Mouse (Mus musculus): ENCODE data around the gene Pde4dip.

The Pde4dip gene

DNA sequence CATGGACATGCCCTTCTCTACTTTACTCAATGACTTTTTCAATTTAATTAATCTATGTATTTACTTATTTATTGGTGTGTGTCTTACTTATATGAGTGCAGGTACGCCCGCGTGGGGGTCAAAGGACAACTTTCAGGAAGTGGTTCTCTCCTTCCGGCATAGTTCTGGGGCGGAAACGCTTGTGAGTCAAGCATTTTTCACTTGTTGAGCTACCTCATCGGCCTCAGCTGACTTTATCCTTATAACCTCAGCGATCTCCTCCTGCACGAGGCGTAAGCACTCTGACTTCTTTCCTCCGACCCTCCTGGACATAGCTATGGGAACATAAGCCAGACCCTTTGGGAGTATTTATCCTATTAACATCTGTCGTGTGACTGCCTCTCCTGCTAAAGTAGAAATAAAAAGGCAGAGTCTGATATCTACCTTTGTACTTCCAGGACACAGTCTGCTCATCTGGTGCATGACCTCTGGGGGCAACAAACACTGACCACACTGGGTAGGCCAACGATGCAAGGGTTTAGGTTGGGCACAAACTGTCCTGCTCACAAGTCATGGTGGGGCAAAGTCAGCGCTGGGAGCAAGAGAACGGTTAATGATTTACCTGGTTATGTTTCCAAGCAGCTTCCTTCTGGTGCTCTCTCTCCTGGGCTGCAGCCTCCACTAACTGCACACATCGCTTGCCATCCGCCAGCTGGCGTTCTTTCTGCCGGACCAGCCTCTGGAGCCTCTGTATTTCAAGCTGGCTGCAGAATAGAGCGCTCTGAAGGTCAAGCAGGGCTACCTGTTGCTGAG, 132.0 kb downstream of the Pde4dip start:
- DNase-seq (ENCODE audit: low read depth, low spot score), result no peak

DNA sequence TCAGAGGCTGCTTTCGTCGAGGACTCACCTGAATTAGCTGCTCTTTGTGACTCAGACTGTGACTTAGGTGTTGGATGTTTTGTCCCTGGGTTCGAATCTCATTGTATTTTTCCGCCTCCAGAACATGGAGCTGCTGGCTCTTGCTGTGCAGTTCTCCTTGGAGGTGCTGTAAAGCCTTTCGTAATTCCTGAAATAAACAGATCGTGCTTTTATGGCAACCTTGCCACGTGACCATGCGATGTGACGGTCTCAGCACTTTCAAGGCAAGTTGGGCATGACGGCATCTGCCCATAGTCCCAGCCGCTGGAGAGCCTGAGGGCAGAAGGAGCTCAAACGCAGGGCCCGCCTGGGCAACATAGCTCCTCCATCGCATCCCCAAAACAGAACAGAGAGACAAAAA, 133.1 kb downstream of the Pde4dip start:
- no peak for DNase-seq (ENCODE audit: low read depth, low spot score)

DNA sequence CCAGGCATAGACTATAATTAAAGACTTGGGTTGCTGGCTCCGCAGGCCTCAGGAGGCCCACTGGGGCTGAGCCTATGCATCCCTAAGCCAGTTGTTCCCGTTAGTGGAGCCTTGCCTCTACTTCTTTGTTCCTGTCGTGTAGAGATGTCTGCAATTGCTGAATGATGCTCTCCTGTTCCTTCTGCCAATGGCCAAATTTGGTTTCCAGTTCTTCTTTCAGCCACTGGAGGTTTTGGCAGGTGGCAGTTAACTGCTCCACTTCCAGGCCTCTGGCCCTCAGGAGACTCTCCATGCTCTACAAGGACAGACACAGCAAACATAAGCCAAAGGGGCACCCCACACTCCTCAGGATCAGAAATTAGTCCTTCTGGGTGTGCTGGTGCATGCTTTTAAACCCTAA, 135.6 kb downstream of the Pde4dip start:
- no peak for DNase-seq (ENCODE audit: low read depth, low spot score)

DNA sequence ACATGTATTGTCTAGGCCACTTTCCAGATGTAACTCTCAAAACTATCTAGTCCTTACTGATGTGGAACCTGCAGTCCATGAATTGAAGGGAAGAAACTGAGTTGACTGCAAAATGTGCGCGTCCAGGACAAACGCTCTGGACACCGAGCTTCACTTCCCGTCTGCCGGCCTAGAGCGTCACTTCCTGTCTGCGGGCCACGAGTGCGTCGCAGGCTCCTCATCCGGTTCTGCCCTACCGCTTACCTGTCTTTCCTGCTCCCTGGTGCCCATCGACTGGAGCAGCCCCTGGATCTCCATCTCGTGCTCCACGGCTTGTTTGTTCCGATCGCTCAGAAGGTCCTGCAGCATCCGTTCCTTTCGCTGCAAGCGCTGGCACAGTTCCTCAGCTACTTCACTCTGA, 136.9 kb downstream of the Pde4dip start:
- DNase-seq (ENCODE audit: low read depth, low spot score), result peak; percentile 75

DNA sequence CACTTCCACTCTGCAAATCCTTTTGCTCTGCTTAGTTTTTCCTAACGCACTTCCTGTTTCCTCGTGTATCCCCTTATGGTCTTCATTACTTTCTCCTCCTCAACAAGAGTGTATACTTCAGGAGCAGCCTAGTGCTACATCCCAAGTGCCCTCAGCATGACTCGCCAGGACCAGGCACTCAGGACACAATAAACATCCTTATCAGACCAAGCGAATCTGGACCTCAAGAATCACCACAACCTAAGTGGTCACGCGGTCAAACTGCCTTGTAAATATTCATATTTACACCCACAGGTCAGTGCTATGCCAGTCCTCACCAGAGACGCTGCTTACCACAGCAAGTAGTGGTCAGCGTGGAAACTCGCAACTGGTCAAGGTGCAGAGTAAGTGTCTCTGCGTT, 139.7 kb downstream of the Pde4dip start:
- no peak for DNase-seq (ENCODE audit: low read depth, low spot score)

DNA sequence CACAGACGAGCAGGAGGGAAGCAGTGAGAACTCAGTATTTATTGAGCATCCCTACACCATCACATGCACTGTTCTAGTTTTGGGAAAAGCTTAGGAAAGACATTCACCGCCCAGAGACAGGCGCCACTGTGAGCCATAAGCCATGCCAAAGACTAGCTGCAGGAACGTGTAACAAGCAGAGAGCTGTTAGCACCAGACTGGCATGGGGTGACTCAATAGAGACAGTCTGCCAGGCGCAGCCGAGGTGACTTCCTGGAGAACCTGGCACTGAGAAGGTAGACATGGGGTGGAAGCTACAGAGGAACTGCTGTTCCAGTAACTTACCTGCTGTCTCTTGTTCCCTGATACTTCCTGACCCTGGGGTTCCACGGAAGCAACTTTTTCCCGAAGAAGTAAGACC, 145.7 kb downstream of the Pde4dip start:
- DNase-seq (ENCODE audit: low read depth, low spot score), result no peak

DNA sequence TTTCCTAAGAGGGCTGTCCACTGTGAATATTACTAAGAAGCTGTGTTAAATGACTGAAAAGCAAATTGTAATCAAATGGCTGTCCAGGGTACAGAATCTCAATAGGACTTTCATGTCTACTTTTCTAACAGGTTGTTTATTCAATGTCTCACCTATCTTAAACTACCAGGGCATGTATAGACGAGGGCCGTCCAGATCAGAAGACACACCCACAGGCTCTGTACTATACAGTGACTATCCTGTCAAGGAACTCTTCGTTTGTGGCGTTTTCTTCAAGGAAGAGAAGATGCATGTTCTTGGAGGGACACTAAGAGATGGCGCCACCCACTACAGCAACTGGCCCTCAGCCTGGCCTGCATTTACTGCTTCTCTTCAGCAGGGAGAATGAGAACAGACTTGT, 152.9 kb downstream of the Pde4dip start:
- no peak for DNase-seq (ENCODE audit: low read depth, low spot score)

DNA sequence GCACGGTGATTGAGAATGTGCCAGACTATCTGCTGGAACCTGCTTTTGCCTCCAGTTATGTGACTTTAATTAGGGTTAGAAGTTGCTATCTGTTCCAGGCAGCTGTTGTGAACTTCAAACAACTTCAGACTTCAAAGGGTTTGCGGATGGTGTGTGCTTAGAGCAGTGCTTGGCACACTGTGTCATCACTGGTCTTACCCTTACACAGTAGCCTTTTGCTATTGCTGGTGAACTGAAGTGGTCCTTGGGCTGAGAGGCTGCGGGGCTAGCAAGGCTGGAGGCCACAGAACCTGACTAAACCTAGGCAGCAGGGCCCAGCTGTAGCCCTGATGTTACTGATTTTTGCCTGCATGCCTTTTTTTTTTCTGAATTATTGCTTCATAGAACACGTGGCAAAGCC, 154.2 kb downstream of the Pde4dip start:
- no peak for DNase-seq (ENCODE audit: low read depth, low spot score)

DNA sequence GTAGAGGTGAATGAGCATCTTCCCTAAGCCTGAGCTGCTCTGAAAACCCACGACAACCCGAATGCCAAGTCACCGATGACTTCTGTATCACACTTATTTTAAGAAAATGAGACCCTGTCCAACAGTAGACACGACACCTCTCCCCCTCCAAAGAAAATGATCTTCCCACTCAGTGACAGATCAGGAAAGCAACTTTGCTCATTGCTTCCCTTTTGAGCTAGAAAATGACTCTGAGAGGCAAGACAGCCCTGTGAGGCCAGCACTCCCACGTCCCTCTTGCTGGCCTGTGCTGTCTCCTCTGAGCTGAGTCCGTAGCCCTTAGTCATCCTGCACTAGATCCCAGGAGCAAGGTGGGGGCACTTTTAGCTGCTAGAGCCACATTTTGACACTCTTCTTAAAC, 155.9 kb downstream of the Pde4dip start:
- DNase-seq (ENCODE audit: low read depth, low spot score), result no peak

DNA sequence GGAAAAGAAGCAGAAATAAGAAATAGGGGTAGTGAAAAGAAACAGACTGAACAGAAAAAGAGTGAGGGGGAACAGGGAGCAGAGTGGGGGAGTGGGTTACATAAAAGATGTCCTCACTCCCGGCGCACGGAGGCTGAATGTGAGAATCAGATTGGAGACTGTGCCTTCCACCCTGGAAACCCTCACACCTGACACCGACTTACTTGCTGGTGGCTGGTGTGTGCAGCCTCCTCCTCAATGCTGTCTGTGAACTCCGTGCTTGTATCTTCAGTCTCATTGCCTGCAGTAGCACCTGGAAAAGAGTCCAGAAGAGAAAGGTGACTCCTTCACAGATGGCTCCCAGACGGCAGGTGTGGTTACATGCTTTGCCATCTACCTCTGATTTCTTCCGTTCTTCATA, 157.9 kb downstream of the Pde4dip start:
- DNase-seq (ENCODE audit: low read depth, low spot score), result no peak

DNA sequence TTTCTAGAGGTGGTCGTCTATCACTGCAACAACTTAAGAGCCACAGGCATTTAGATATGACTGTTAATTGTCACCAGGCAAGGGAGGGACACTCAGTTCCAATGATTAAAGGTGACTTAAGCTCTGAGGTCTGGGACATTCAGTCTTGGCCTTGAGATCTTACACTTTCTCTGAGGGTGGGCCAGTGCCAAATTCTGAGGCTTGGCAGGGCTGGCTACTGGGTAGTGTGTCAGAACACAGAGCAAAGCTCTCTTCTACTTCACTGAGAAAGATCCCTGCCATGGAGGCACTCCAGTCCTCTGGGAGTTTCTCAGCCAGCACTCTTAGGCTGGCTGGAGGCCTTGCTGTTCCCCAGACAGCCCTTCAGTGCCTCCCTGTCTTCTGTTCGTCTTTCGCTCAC, 158.4 kb downstream of the Pde4dip start:
- no peak for DNase-seq (ENCODE audit: low read depth, low spot score)

DNA sequence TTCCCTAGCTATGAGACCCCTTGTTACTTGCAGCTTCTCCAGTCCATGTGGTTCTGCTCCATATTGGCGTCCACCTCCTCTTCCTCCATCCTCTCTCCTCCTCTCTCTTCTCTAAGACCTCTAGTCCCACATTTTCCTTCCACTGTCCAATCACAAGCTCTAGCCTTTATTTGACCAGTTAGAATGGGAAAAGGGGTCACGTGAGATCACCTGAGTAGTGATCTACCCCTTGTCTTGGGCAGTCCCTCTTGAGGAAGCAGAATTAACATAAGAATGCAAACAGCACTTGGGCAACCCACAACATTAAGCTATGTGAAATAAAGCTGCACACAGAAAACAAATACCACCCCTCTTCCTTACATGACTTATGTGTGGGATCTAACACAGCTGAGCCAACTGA, 160.7 kb downstream of the Pde4dip start:
- peak; percentile 68 for DNase-seq (ENCODE audit: low read depth, low spot score)

DNA sequence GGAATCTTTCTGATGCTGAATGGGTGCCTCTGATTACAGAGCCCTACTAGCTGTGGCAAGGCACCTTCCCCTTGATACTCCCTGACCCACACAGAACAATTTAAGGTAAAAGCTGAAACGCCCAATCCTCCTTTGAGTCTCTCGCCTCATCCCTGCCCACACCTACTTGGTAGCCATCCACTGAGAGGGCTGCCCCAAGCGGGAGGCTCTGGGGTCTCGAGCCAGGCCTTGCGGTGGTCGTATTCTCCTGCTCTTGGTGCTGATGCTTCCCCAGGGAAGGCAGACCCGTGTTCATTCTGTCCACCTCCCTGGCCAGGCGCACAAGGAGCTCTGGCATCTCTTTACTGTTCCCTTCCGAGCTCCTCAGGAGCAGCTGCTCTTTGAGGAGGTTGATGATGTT, 169.4 kb downstream of the Pde4dip start:
- no peak for DNase-seq (ENCODE audit: low read depth, low spot score)

DNA sequence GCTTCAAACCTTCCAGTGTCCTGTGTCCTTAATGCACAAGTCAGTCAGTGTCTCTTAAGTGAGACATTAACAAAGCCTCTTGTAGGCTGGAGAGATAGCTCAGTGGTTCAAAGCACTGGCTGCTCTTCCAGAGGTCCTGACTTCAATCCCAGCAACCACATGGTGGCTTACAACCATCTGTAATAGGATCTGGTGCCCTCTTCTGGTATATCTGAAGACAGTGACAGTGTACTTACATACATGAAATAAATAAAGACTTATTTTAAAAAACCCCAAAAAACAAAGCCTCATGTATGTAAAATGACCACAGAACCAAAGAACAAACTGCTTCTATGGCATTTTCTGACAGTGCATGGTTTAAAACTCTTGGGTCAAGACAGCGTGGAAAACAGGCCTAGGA, 172.6 kb downstream of the Pde4dip start:
- DNase-seq (ENCODE audit: low read depth, low spot score), result no peak

DNA sequence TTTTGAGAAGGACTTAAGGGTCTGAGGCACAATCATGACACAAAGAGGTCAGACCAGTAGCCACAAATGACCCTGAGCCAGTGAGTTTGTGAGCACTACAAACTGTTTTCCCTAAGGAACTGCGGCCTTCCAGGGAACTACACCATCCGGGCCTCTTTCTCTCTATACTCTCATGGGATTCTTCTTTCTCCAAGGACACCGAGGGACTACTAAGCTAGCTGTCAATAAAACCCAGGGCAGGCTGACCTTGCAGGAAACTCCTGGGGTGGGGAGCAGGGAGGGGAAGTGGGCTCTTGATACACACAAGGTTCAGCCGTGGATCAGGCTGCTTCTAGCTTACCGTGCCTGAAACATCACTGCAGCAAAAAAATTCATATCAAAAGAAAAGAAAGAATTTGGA, 177.6 kb downstream of the Pde4dip start:
- no peak for DNase-seq (ENCODE audit: low read depth, low spot score)

DNA sequence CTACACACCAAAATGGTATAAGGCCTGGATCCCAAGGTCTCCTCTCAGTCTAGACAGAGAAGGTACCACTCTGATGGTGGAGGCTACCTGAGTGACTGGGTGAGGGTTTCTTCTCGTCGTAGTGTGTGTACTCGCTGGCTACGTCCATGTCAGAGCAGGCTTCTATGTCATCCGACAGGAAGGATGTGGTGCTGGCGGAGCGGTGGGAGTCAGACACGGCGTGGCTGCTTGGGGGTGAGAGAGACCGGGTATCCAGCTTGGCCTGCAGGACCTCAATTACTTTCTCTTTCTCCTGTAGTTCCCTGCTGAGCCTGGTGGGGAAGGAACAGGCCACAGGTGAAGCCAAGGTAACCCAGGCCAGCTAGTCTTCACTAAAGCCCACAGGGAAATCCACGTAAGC, 178.4 kb downstream of the Pde4dip start:
- peak; percentile 8 for DNase-seq (ENCODE audit: low read depth, low spot score)

DNA sequence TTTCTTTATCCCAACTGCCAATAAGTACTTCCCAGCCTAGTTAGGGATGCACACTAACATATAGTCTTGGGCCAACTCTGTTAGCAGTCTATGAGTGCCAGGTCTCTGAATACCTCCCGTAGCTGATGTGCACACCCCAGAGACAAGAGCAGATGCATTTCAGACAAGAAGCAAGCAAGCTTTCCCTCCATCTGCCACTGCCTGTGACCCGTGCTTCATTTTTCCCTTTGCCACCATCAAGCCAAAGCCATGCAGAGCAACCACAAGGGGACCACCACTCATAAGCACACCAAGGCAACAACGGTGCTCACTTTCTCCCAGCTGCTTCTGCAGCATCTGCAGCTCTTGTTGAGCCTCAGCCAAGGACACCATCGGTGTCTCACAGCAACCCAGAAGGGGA, 181.9 kb downstream of the Pde4dip start:
- no peak for DNase-seq (ENCODE audit: low read depth, low spot score)

DNA sequence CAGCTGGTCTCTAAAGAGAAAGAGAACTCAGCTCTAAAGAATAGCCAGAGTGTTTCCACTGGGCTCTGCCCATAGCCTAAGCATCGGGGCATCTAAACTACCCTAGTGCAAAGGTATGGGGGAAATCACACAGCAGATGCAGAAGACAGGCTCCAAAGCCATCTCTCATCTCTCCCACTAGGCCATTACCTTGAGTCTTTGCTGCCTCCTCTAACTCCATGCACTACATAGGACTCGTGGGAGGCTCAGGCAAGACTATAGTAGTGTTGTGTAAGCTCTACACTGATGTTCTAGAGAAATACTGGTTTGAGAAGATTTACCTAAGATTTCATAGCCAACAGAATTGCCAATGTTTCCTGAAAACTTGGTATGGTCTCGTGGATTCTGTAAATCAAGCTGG, 183.0 kb downstream of the Pde4dip start:
- no peak for DNase-seq (ENCODE audit: low read depth, low spot score)

DNA sequence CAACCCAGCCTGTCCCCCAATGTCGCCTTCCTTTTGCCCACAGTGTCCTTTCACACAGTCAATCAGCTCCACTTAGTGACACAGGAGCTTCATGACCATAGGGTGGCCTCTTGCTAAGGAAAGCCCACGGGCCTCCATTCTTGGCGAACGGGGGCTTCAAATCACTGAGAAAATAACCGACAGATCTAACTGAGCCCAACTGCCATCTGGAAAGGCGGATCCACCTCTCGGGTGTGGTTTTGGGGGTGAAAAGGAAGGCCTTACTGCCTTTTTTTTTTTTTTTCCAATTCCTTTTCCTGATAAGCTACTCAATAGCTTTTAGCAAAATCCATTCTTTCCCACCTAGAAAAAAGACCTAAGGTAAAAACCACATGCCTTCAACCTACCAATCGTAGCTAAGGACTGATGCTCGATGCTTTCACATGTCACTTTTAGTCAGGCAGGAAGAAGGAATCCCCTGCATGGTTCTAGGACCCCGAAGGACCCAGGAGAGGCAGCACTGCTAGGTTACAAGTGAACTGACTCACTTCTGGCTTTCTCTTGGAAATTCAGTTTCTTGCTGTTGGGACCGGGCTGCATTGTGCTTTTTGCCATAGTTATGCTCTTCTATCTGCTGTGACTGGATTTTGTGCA, 185.9 kb downstream of the Pde4dip start:
- no peak for DNase-seq (ENCODE audit: low read depth, low spot score)

DNA sequence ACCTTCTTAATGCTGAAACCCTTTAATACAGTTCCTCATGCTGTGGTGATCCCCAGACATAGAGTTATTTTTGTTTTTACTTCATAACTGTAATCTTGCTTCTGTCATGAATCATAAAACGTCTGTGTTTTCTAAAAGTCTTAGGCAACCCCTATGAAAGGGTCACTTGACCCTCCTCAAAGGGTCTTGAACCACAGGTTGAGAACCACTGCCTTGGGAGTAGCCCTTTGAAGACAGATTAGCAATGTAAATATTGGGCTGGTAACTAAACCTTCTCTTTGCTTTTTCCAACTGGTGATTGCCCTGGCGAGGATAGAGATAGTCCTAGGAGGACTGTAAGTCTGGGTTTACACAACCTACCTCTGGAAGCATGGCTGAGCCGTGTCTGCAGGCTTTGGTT, 187.3 kb downstream of the Pde4dip start:
- no peak for DNase-seq (ENCODE audit: low read depth, low spot score)

DNA sequence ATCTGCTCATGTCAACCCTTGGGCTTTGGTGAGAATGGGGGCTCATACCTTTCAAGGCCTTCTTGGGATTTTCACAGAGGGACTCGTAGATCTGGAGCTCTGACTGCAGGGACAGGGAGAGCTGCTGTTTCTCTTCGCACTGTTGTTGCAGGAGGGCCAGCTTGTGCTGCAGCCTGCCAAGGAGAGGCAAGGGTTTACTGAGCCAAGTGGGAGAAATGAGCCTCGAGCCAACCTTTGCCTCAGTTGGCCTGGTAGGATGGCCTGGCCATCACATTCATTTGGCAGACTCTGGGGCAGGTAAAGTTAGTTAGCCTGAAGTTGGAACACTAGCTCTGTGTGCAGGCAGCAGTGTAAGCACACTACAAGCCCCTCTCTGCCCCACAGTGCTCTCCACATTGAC, 189.4 kb downstream of the Pde4dip start:
- no peak for DNase-seq (ENCODE audit: low read depth, low spot score)

DNA sequence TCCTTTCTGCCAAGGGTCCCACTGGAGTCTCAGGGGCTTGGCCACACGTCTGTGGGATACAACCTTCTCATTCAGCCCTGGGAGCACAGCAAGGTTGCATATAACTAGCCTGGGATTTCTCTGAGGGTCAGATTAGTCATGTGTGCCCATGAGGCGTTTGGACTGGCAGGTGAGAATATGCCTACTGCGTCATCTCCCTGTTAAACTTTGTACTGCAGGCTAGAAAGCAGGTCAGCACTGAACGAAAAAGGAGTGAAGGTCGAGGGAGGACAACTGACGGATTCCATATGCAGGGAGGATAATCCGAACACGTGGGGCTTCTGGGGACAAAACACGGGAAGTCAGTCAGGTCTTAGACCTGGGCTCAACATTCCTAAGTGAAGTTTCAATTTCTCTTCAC, 191.2 kb downstream of the Pde4dip start:
- no peak for DNase-seq (ENCODE audit: low read depth, low spot score)

DNA sequence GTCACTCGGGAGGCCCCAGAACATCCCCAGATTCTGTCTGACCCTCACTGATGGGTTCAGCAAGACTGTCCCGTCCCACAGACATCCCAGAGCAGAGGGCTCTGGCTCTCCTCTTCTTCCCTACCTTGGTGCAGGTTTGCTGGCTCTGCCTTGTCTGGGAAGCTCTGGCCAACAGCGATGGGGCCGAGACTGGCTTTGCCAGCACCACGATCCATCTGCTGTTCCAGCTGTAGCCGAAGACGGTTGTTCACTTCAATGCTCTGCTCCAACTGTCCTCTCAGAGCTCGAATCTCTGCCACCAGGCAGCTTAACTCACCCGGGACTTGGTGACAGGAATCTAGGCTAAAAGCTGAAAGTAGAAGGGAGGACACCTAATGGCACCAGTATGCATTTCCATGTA, 191.6 kb downstream of the Pde4dip start:
- no peak for DNase-seq (ENCODE audit: low read depth, low spot score)

DNA sequence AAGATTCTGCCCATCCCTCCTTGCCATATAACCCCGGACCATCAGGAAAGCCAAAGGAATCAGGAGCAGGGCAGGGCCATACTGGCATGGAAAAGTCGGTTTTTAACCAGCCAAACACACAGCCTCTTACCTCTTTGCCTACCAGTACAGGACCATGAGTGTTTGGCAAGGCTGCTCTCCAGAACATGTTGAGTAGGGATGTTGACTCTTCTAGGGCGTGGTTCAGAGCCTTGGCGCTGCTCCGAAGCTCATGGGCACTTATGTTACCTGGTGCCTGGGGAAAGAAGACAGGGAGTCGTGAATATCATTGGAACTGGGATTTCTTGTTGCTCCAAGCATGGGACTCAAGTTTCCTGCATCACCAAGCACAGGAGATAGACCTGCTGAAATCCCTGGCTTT, 194.7 kb downstream of the Pde4dip start:
- DNase-seq (ENCODE audit: low read depth, low spot score), result no peak

Measured in R1 (cell line).